Mouse (Mus musculus): ENCODE data around the gene Crtap.

Gene Crtap

GRCm38 (mm10) chr9:114389905-114390748 is at the start of gene Crtap:
TSS of gene Crtap (minus strand) at chr9:114390675.
- DNase-seq (ENCODE audit: low spot score), result no peak

DNA sequence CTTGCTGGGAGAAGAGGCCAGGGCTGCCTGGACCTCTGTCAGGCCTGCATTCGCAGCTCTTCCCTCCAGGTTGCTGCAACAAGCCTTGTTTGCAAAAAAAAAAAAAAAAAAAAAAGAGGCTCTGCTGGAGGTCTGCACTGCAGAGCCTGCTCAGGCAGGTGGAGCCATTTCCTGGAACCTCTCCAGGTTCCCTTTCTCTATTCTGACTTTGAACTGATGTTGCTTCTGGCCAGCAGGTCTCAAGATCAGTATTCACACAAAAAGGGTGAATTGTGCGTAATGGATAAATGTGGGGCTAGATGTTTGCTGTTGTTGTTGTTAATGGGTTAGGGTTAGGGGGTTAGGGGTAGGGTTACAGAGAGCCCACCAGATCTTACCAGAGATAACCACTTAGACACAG is 45.2 kb upstream of the Crtap start:
- DNase-seq (ENCODE audit: low spot score), result no peak

GRCm38 (mm10) chr9:114428103-114428834 is 37.8 kb upstream of the Crtap start:
- DNase-seq (ENCODE audit: low spot score), result no peak

DNA sequence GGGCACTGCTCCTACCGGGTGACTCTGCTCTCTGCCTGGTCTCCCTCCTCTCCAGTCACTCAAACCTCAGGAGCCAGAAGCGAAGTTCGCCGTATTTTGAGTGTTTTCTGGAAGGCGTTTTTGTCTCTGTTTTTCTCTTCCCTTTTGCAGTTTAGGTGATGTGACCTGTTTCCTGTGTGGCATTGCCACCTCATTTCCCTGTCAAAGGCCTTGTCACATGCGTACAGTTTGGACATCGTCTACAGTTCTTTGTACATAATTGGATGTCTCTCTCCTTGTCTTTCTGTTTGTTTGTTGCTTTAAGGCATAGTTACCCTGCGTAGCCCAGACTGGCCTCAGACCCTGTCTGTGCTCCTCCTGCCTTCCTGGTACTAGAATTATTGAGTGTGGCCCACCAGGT is 37.0 kb upstream of the Crtap start:
- DNase-seq (ENCODE audit: low spot score), result no peak

- no peak for DNase-seq (ENCODE audit: low spot score)
Measured at GRCm38 (mm10) chr9:114426201-114426600, 35.7 kb upstream of the Crtap start.

DNA sequence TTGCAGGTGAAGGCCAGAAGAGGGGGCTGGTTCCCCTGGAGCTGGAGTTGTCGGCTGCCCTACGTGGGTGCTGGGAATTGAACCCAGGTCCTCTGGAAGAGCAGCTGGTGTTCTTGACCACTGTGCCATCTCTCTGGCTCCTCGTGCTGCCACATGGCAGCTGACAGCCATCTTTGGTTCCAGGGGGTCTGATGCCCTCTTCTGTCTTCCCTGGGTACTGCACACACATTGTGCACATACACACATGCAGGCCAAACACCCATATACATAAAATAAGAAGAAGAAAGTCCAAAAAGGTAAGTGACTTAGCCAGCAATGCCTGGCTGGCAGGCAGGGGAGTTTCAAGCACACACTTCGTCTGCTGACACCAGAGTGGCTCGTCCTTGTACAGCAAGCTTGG is 35.1 kb upstream of the Crtap start:
- DNase-seq (ENCODE audit: low spot score), result no peak

- no peak for DNase-seq (ENCODE audit: low spot score)
Measured at GRCm38 (mm10) chr9:114421797-114422196, 31.3 kb upstream of the Crtap start.

GRCm38 (mm10) chr9:114421045-114421444 is 30.6 kb upstream of the Crtap start:
- DNase-seq (ENCODE audit: low spot score), result no peak

DNA sequence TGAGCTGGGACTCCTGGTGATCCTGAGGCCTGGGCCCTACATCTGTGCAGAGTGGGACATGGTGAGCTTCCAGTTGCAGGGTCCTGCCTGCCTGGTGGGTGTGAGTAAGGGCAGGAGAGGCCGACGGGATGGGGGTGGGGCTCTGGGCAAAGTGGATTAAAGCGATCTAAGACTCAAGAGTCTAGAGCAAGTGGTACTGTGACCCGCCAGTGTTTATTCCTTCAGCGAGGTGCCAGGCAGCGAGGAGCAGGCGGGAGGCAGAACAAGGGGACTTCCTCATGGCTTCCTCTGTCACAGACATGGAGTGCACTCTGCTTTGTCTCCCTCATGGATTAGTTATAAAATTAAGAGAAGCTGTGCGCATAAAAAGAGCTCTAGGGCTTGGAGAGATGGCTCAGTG is 30.0 kb upstream of the Crtap start:
- DNase-seq (ENCODE audit: low spot score), result no peak

GRCm38 (mm10) chr9:114418187-114418586 is 27.7 kb upstream of the Crtap start:
- DNase-seq (ENCODE audit: low spot score), result no peak

DNA sequence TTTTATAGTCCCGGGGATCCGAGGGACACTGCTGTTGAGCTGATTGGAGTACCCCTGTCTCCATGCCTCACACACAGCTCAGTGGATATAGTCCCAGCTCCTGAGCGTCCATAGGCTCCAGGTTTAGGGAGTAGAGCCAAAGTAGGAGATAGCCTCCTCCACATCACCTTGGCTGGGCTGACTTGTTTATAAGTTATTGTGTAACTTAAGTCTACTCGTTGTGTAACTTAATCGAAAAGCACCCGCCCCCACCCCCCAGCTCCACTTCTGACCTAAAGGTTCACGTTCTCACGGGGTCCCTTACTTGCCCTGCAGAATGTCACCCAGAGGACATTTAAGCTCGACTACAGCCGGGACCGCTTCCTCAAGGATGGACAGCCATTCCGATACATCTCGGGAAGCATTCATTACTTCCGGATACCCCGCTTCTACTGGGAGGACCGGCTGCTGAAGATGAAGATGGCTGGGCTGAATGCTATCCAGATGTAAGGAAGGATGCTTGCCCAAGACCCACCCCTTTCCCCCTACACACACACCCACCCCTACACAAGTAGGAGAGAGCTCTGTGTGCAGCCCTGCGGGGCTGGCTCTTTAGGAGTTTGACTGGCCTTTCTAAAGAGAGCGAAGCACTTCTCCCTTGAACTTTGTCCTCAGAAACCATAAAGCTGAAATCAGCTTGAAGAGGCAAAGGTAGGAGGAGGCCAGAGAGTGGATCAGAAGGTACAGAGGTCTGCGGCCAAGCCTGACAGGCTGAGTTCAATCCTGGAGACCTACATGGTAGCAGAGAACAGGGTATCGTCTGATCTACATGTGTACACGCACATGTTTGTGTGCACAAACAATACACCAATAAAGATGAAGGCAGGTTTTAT is 26.4 kb upstream of the Crtap start:
- no peak for DNase-seq (ENCODE audit: low spot score)

DNA sequence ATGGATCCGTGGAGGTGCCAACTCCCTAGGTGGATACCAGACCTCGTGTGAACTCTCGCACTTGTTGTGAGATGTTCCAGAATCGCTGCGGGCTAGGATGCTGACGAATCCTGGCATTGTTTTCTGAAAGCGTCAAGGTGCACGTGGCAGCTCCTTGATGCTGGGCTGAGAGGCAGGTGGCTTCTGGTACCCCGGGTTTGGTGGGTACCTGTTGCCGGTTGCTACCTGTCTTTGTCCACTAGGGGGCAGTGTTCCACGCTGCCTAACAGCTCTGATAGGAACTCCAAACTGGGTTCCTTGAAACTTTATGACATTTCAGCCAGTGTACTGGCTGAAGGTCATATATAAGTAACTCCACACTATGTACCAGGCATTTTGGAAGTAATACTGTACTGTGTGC is 25.2 kb upstream of the Crtap start:
- DNase-seq (ENCODE audit: low spot score), result peak; percentile 22

DNA sequence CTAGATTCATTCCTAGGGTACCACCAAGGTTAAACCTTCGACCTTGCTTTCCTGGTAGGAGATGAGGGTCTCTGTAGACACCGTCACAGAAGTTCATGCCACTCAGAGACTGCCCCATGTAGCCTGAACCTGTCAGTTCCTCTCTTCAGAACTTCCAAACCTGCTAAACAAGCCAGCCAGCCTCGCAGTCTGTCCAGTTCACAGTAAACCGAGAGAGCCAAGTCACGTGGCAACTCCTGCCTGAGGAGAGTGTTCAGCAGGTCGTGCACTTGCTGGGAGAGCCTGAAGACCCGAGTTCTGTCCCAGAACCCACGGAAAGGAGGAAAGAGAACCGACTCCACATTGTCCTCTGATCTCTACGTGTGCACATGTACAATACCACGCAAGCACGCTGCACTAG is 23.4 kb upstream of the Crtap start:
- no peak for DNase-seq (ENCODE audit: low spot score)

DNA sequence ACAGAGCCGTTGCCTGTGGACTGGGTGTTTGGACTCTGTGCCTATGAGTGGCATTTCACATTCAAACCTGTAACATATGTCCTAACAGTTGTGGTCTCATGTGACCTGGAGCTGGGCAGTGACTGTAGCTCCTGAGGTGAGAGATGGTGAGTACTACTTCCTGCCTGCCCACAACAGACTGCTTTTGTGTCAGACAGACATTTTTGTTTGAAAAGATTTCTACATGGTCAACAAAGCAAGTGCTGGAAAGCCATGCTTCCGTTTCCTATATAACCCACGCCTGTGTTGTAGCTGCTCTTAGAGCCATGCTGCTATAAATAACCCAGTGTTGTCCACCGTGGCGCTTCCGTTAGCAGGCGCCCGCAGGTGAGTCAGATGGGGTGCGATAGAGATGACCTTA is 21.9 kb upstream of the Crtap start:
- DNase-seq (ENCODE audit: low spot score), result no peak

GRCm38 (mm10) chr9:114411295-114411694 is 20.8 kb upstream of the Crtap start:
- DNase-seq (ENCODE audit: low spot score), result no peak

- DNase-seq (ENCODE audit: low spot score), result no peak
Measured at GRCm38 (mm10) chr9:114410313-114410862, 19.9 kb upstream of the Crtap start.

GRCm38 (mm10) chr9:114407676-114408075 is 17.2 kb upstream of the Crtap start:
- no peak for DNase-seq (ENCODE audit: low spot score)

DNA sequence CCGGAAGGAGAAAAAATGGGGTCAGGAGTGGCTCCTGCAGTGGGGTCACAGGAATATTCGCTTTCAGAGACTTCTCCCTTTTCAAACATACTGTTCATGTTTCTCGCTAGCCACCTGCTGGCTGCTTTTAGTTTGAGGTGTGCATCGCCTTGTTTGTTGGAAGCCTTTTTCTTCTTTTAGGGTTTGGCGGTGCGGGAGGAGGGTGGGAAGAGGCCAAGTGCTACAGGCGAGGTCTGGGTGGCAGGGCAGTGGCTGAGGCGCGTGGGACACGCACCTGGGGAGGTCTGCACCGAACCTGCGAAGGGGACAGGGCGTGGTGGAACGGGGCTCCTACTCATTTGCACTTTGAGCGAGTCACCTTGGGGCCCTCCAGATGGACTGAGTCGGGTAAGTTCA is 11.2 kb upstream of the Crtap start:
- peak; percentile 23 for DNase-seq (ENCODE audit: low spot score)

GRCm38 (mm10) chr9:114400949-114401684 is 10.6 kb upstream of the Crtap start, which contains the start of the genes Glb1 and Tmppe:
TSS of gene Glb1 (plus strand) at chr9:114401076.
TSS of gene Tmppe (plus strand) at chr9:114401105.
- peak; percentile 77 for DNase-seq (ENCODE audit: low spot score)

- DNase-seq (ENCODE audit: low spot score), result no peak
Measured at GRCm38 (mm10) chr9:114400588-114400948, 10.1 kb upstream of the Crtap start.

DNA sequence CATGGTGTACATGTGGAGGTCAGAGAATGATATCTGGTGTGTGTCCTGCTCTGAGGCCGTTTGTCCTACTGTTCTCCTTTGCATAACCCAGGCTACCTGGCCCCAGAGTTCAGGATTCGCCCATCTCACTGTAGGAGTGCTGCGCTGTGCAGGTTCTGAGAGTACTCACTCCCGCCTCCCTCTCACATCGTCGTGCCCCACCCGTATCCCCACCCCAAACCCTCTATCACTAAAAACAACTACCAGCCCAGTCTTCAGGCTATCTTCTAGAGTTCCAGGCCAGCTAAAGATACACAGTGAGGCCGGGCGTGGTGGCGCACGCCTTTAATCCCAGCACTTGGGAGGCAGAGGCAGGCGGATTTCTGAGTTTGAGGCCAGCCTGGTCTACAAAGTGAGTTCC is 9.2 kb upstream of the Crtap start:
- DNase-seq (ENCODE audit: low spot score), result no peak

All from layer of hippocampus, adult 11-12 months (tissue).